Mouse (Mus musculus) heart, embryonic 15.5 days (tissue): ENCODE results near the gene Arrdc4. TPM values are rescaled to one million over a fixed set of nuclear protein-coding genes. Genes with fewer than 3 reads are reported as not detected.

ENCODE experiments used
- ATAC-seq: fragments of 200-750 bp; cut with Nextera tagmentation; replicated peaks from 2 replicates; pipeline ENCODE4 v1.8.0; 2017; ENCODE audit warnings: low read depth, moderate TSS enrichment; ENCODE audit not compliant: insufficient number of reproducible peaks, insufficient read depth, low FRiP score
- H3K27ac ChIP-seq: fragments of 300-500 bp; sonication (generic); 2 replicates; pipeline ENCODE4 v1.5.1; 2015; ENCODE audit warnings: mild to moderate bottlenecking, inconsistent platforms
- H3K27me3 ChIP-seq: fragments of 300-500 bp; sonication (generic); 2 replicates; pipeline ENCODE4 v1.6.1; 2015; ENCODE audit warnings: inconsistent platforms
- H3K36me3 ChIP-seq: fragments of 300-500 bp; sonication (generic); 2 replicates; pipeline ENCODE4 v1.6.1; 2015; ENCODE audit warnings: mild to moderate bottlenecking, inconsistent platforms
- H3K4me1 ChIP-seq: fragments of 300-500 bp; sonication (generic); replicated peaks from 2 replicates; pipeline ENCODE4 v1.6.1; 2015; ENCODE audit warnings: inconsistent platforms
- H3K4me2 ChIP-seq: fragments of 300-500 bp; sonication (generic); 2 replicates; pipeline ENCODE4 v1.6.1; 2015; ENCODE audit warnings: inconsistent platforms, mild to moderate bottlenecking, moderate library complexity
- H3K4me3 ChIP-seq: fragments of 300-500 bp; sonication (generic); 2 replicates; pipeline ENCODE4 v1.5.1; 2015; ENCODE audit warnings: mild to moderate bottlenecking, inconsistent platforms
- H3K9ac ChIP-seq: fragments of 300-500 bp; sonication (generic); 2 replicates; pipeline ENCODE4 v1.6.1; 2015; ENCODE audit warnings: mild to moderate bottlenecking, inconsistent platforms
- H3K9me3 ChIP-seq: fragments of 300-500 bp; sonication (generic); replicated peaks from 2 replicates; pipeline ENCODE4 v1.6.1; 2016; ENCODE audit warnings: inconsistent platforms
- WGBS: fragments of 180-500 bp; shearing (Covaris S2); methylation state at CpG from one replicate; pipeline ENCODE4 v1.1.7; 2015; ENCODE audit warnings: mixed read lengths; 5-methylcytosine and 5-hydroxymethylcytosine counted together
- polyA plus RNA-seq: library from polyadenylated mRNA; unstranded; fragments of >200 nt; fragmentation: Nextera tagmentation; extraction: Ambion mirVana; gene quantifications from 2 replicates; pipeline ENCODE4 v1.2.1, GENCODE M21; 2015

Gene Arrdc4
- polyA plus RNA-seq, 1 experiment from 2014 or later, result 10.9 TPM

- Histone ChIP-seq H3K4me3 (no peak overlapping the region), H3K27ac (no peak overlapping the region), H3K36me3 (peaks cover 50% of the 10 kb centered on the region), H3K4me1 (peaks cover 11% of the 10 kb centered on the region), H3K9ac (no peak overlapping the region), H3K4me2 (no peak overlapping the region), H3K27me3 (no peaks in the 10 kb centered on the region), H3K9me3 (no peaks in the 10 kb centered on the region)
- WGBS, result 93% methylated on average over 2 of the region's 2 CpGs
- no peak for ATAC-seq
Observed at GRCm38 (mm10) chr7:68744206-68744605, 4.8 kb downstream of the Arrdc4 start.

- ATAC-seq, result no peak
- no peaks in the 10 kb centered on the region for H3K4me1 ChIP-seq
- H3K4me3 ChIP-seq, result no peak overlapping the region
- H3K36me3 ChIP-seq, result peaks cover 60% of the 10 kb centered on the region
- 87% methylated on average over 6 of the region's 6 CpGs for WGBS
- H3K4me2 ChIP-seq, result no peak overlapping the region
- no peak overlapping the region for H3K27ac ChIP-seq
- no peaks in the 10 kb centered on the region for H3K27me3 ChIP-seq
- no peaks in the 10 kb centered on the region for H3K9me3 ChIP-seq
- H3K9ac ChIP-seq, result no peak overlapping the region
Observed at GRCm38 (mm10) chr7:68740763-68741162, 8.3 kb downstream of the Arrdc4 start.

GRCm38 (mm10) chr7:68738676-68739399 lies 10.2 kb downstream of the Arrdc4 start:
- Histone ChIP-seq H3K4me1 (no peaks in the 10 kb centered on the region), H3K27me3 (no peaks in the 10 kb centered on the region), H3K27ac (no peak overlapping the region), H3K4me3 (no peak overlapping the region), H3K4me2 (no peak overlapping the region), H3K9ac (no peak overlapping the region), H3K9me3 (no peaks in the 10 kb centered on the region), H3K36me3 (peaks cover 49% of the 10 kb centered on the region)
- WGBS, result 82% methylated on average over 11 of the region's 11 CpGs
- ATAC-seq, result no peak

GRCm38 (mm10) chr7:68726380-68726779 lies 22.7 kb downstream of the Arrdc4 start:
- Histone ChIP-seq H3K4me3 (no peak overlapping the region), H3K4me1 (no peaks in the 10 kb centered on the region), H3K4me2 (no peak overlapping the region), H3K9me3 (no peaks in the 10 kb centered on the region), H3K27me3 (no peaks in the 10 kb centered on the region), H3K27ac (no peak overlapping the region), H3K9ac (no peak overlapping the region), H3K36me3 (no peaks in the 10 kb centered on the region)
- ATAC-seq, result no peak
- WGBS, result 84% methylated on average over 5 of the region's 5 CpGs

GRCm38 (mm10) chr7:68724711-68725110 lies 24.3 kb downstream of the Arrdc4 start:
- no peaks in the 10 kb centered on the region for H3K4me1 ChIP-seq

GRCm38 (mm10) chr7:68721520-68721919 lies 27.5 kb downstream of the Arrdc4 start:
- no peak overlapping the region for H3K27ac ChIP-seq
- H3K4me2 ChIP-seq, result no peak overlapping the region
- no peaks in the 10 kb centered on the region for H3K36me3 ChIP-seq
- H3K9ac ChIP-seq, result no peak overlapping the region
- no peak overlapping the region for H3K4me3 ChIP-seq
- H3K9me3 ChIP-seq, result no peaks in the 10 kb centered on the region
- 90% methylated on average over 4 of the region's 4 CpGs for WGBS
- peaks cover 17% of the 10 kb centered on the region for H3K4me1 ChIP-seq
- no peaks in the 10 kb centered on the region for H3K27me3 ChIP-seq
- ATAC-seq, result no peak

More at GRCm38 (mm10) chr7:68724711-68725110, 24.3 kb downstream of the Arrdc4 start:
- no peak overlapping the region for H3K9ac ChIP-seq
- ATAC-seq, result no peak
- 78% methylated on average over 7 of the region's 7 CpGs for WGBS
- no peaks in the 10 kb centered on the region for H3K9me3 ChIP-seq
- H3K36me3 ChIP-seq, result no peaks in the 10 kb centered on the region
- H3K4me3 ChIP-seq, result no peak overlapping the region
- no peak overlapping the region for H3K27ac ChIP-seq
- H3K4me2 ChIP-seq, result no peak overlapping the region
- no peaks in the 10 kb centered on the region for H3K27me3 ChIP-seq

- peak; percentile 75 for ATAC-seq
- H3K4me1 ChIP-seq, result peaks cover 20% of the 10 kb centered on the region
- no peaks in the 10 kb centered on the region for H3K27me3 ChIP-seq
- H3K9me3 ChIP-seq, result no peaks in the 10 kb centered on the region
- H3K27ac ChIP-seq, result peak overlapping the region; percentile 65
- no peak overlapping the region for H3K9ac ChIP-seq
- H3K4me2 ChIP-seq, result no peak overlapping the region
- no peaks in the 10 kb centered on the region for H3K36me3 ChIP-seq
- no peak overlapping the region for H3K4me3 ChIP-seq
Observed at GRCm38 (mm10) chr7:68717988-68718387, 31.1 kb downstream of the Arrdc4 start.

GRCm38 (mm10) chr7:68717498-68717897 lies 31.5 kb downstream of the Arrdc4 start:
- WGBS, result 24% methylated on average over 10 of the region's 10 CpGs
- no peak overlapping the region for H3K9ac ChIP-seq
- no peaks in the 10 kb centered on the region for H3K9me3 ChIP-seq
- H3K4me3 ChIP-seq, result no peak overlapping the region
- H3K4me1 ChIP-seq, result peaks cover 20% of the 10 kb centered on the region
- H3K27me3 ChIP-seq, result no peaks in the 10 kb centered on the region
- no peaks in the 10 kb centered on the region for H3K36me3 ChIP-seq
- H3K27ac ChIP-seq, result peak overlapping the region; percentile 65
- ATAC-seq, result peak; percentile 54; the same call in 1 of the 2 replicates
- peak overlapping the region; percentile 41 for H3K4me2 ChIP-seq

GRCm38 (mm10) chr7:68716926-68717325 lies 32.1 kb downstream of the Arrdc4 start:
- Histone ChIP-seq H3K9me3 (no peaks in the 10 kb centered on the region), H3K27me3 (no peaks in the 10 kb centered on the region), H3K27ac (0 out of 2 replicates have a peak overlapping the region, but pooled peaks have one; percentile 65), H3K4me1 (peaks cover 20% of the 10 kb centered on the region), H3K9ac (no peak overlapping the region), H3K36me3 (no peaks in the 10 kb centered on the region), H3K4me3 (no peak overlapping the region), H3K4me2 (no peak overlapping the region)
- ATAC-seq, result no peak
- 57% methylated on average over 8 of the region's 8 CpGs for WGBS

GRCm38 (mm10) chr7:68712928-68713327 lies 36.1 kb downstream of the Arrdc4 start:
- no peak for ATAC-seq
- Histone ChIP-seq H3K4me2 (no peak overlapping the region), H3K27me3 (no peaks in the 10 kb centered on the region), H3K27ac (no peak overlapping the region), H3K36me3 (no peaks in the 10 kb centered on the region), H3K9me3 (no peaks in the 10 kb centered on the region), H3K4me3 (no peak overlapping the region), H3K9ac (no peak overlapping the region), H3K4me1 (peaks cover 13% of the 10 kb centered on the region)
- 33% methylated on average over 1 of the region's 1 CpGs for WGBS

GRCm38 (mm10) chr7:68712425-68712824 lies 36.6 kb downstream of the Arrdc4 start:
- Histone ChIP-seq H3K9ac (no peak overlapping the region), H3K27ac (no peak overlapping the region), H3K36me3 (no peaks in the 10 kb centered on the region), H3K4me1 (peaks cover 8% of the 10 kb centered on the region), H3K9me3 (no peaks in the 10 kb centered on the region), H3K27me3 (no peaks in the 10 kb centered on the region), H3K4me3 (no peak overlapping the region), H3K4me2 (no peak overlapping the region)
- ATAC-seq, result no peak
- 74% methylated on average over 3 of the region's 3 CpGs for WGBS

GRCm38 (mm10) chr7:68709319-68709573 lies 39.8 kb downstream of the Arrdc4 start:
- no peaks in the 10 kb centered on the region for H3K36me3 ChIP-seq
- 25% methylated on average over 1 of the region's 1 CpGs for WGBS
- no peak for ATAC-seq

More at GRCm38 (mm10) chr7:68709319-68709573, 39.8 kb downstream of the Arrdc4 start:
- H3K27ac ChIP-seq, result no peak overlapping the region
- H3K9me3 ChIP-seq, result no peaks in the 10 kb centered on the region
- H3K4me2 ChIP-seq, result no peak overlapping the region
- H3K9ac ChIP-seq, result no peak overlapping the region
- no peaks in the 10 kb centered on the region; the same call in 1 of the 2 replicates for H3K4me1 ChIP-seq
- H3K27me3 ChIP-seq, result no peaks in the 10 kb centered on the region
- H3K4me3 ChIP-seq, result no peak overlapping the region
